8 mouse cellular contexts compared by ENCODE assay signal in genomic region chr7:27591266-27592216, GRCm38 (mm10). TPM values are rescaled to one million over a fixed set of nuclear protein-coding genes. Genes with fewer than 3 reads are reported as not detected.
DNase-seq lines count a peak whose midpoint lies in the region; ATAC-seq lines count a peak whose summit lies in the region.

Gene Akt2, plus strand, starts transcription at chr7:27591552.

- DNase-seq in CD8-positive naive resting alpha-beta T cell, adult 2 months (ENCODE audit: low read depth in 2 of 2, low spot score in 2 of 2) = peak; percentile 94
- peak; percentile 73 for DNase-seq in c-Kit-negative CD71-positive TER-119-positive erythroid progenitor cells, embryonic 14.5 days (ENCODE audit: low read depth, low spot score)
- peak; percentile 93 for DNase-seq in fibroblast of lung, adult 2 months (ENCODE audit: low read depth)
- peak; percentile 96 for DNase-seq in kidney, postnatal 14 days
- DNase-seq in telencephalon, adult 2 months (ENCODE audit: low read depth, low spot score) = peak; percentile 98

- peak; percentile 93 for ATAC-seq in heart, embryonic 14.5 days (ENCODE audit: insufficient number of reproducible peaks, insufficient read depth, low FRiP score, low read depth)
- ATAC-seq in liver, embryonic 15.5 days (ENCODE audit: insufficient read depth) = peak; percentile 79
- ATAC-seq in neural tube, embryonic 12.5 days (ENCODE audit: low FRiP score, low read depth) = peak; percentile 94

- peak within 1 kb of the TSS; percentile 97 to 98 for H3K27ac ChIP-seq in heart, embryonic 14.5 days (replicated peaks in 1 of 2; ENCODE audit: control insufficient read depth in 1 of 2, insufficient read depth in 1 of 2, low read depth in 2 of 2, low read length in 2 of 2)
- H3K27ac ChIP-seq in liver, embryonic 15.5 days (replicated peaks) = peak within 1 kb of the TSS; percentile 99
- H3K27ac ChIP-seq in neural tube, embryonic 12.5 days = peak within 1 kb of the TSS; percentile 93

- H3K9ac ChIP-seq in heart, embryonic 14.5 days (ENCODE audit: low read length) = peak within 1 kb of the TSS; percentile 94
- H3K9ac ChIP-seq in liver, embryonic 15.5 days = peak within 1 kb of the TSS; percentile 94
- peak within 1 kb of the TSS; percentile 86 for H3K9ac ChIP-seq in neural tube, embryonic 12.5 days

- under 1% methylated on average over 59 of the region's 71 CpGs for WGBS in heart, embryonic 14.5 days
- WGBS in liver, embryonic 15.5 days (ENCODE audit: insufficient replicate concordance) = under 1% methylated on average over 71 of the region's 71 CpGs
- WGBS in neural tube, embryonic 12.5 days = under 1% methylated on average over 69 of the region's 71 CpGs

- H3K4me1 ChIP-seq in heart, embryonic 14.5 days (ENCODE audit: control insufficient read depth in 2 of 2, insufficient read depth in 2 of 2, low read length in 2 of 2) = peaks cover 13 to 35% of the 10 kb centered on the region in 2 experiments
- H3K4me1 ChIP-seq in liver, embryonic 15.5 days (replicated peaks) = peaks cover 53% of the 10 kb centered on the region
- peaks cover 21% of the 10 kb centered on the region for H3K4me1 ChIP-seq in neural tube, embryonic 12.5 days

- H3K4me3 ChIP-seq in heart, embryonic 14.5 days (ENCODE audit: control insufficient read depth in 1 of 2, insufficient read depth in 1 of 2, low read depth in 1 of 2, low read length in 2 of 2) = peak within 1 kb of the TSS; percentile 83 to 90
- peak within 1 kb of the TSS; percentile 92 for H3K4me3 ChIP-seq in liver, embryonic 15.5 days (replicated peaks)
- peak within 1 kb of the TSS; percentile 65 for H3K4me3 ChIP-seq in neural tube, embryonic 12.5 days

- peak within 1 kb of the TSS; percentile 77 for H3K4me2 ChIP-seq in heart, embryonic 14.5 days (ENCODE audit: low read length)
- H3K4me2 ChIP-seq in liver, embryonic 15.5 days = peak within 1 kb of the TSS; percentile 89
- peak within 1 kb of the TSS; percentile 77 for H3K4me2 ChIP-seq in neural tube, embryonic 12.5 days (replicated peaks)

- H3K36me3 ChIP-seq in heart, embryonic 14.5 days (ENCODE audit: control insufficient read depth, insufficient read depth, low read length) = peaks cover 12% of the 10 kb centered on the region; the same call in 1 of the 2 replicates
- no peaks in the 10 kb centered on the region for H3K36me3 ChIP-seq in liver, embryonic 15.5 days (replicated peaks)
- H3K36me3 ChIP-seq in neural tube, embryonic 12.5 days = no peaks in the 10 kb centered on the region

- H3K9me3 ChIP-seq in heart, embryonic 14.5 days (ENCODE audit: control insufficient read depth, low read length) = no peaks in the 10 kb centered on the region
- no peaks in the 10 kb centered on the region for H3K9me3 ChIP-seq in liver, embryonic 15.5 days (replicated peaks)
- H3K9me3 ChIP-seq in neural tube, embryonic 12.5 days = no peaks in the 10 kb centered on the region

- no peaks in the 10 kb centered on the region for H3K27me3 ChIP-seq in heart, embryonic 14.5 days (ENCODE audit: control insufficient read depth, insufficient read depth, low read length)
- no peaks in the 10 kb centered on the region for H3K27me3 ChIP-seq in liver, embryonic 15.5 days
- H3K27me3 ChIP-seq in neural tube, embryonic 12.5 days (replicated peaks) = no peaks in the 10 kb centered on the region

RNA-seq across cellular contexts. Expression of gene Akt2, which starts in this region (rescaled TPM):
- 66.5 and 76.0 TPM in 2 replicates for polyA plus RNA-seq in heart, embryonic 14.5 days (2014; fragmentation: Nextera tagmentation; extraction: Ambion mirVana)
- 26.4 and 28.3 TPM in 2 replicates for polyA plus RNA-seq in liver, embryonic 15.5 days (2015; fragmentation: Nextera tagmentation; extraction: Ambion mirVana)
- 74.8 and 78.2 TPM in 2 replicates for polyA plus RNA-seq in neural tube, embryonic 12.5 days (2016; fragmentation: Nextera tagmentation; extraction: Ambion mirVana)

Comparison
In these comparisons a context has a peak if more than half of its experiments do, and no peak if none do; other contexts are left out.
1. Peak in every context shown above with its lines: DNase-seq, ATAC-seq, H3K4me3 ChIP-seq and H3K27ac ChIP-seq.